Mouse (Mus musculus) heart, embryonic 14.5 days (tissue): ENCODE measurements around the gene Serpinb3a. TPM values are rescaled to one million over a fixed set of nuclear protein-coding genes. Genes with fewer than 3 reads are reported as not detected.

ENCODE experiments used
- ATAC-seq: fragments of 200-750 bp; cut with Nextera tagmentation; 2 replicates; pipeline ENCODE4 v1.8.0; 2017; ENCODE audit warnings: low read depth, moderate TSS enrichment; ENCODE audit not compliant: insufficient number of reproducible peaks, insufficient read depth, low FRiP score
- H3K27ac ChIP-seq, 2 experiments: fragments of 200-500 bp in 1 of 2; fragments of 300-500 bp in 1 of 2; sonication (generic) in 1 of 2; replicated peaks in 1 of 2; 2 replicates each; pipeline ENCODE4 v1.5.1; 2012 to 2014; ENCODE audit warnings: low read depth in 2 of 2, low read length in 2 of 2, control low read depth in 1 of 2, mild to moderate bottlenecking in 1 of 2, mixed read lengths in 1 of 2; ENCODE audit not compliant: control insufficient read depth in 1 of 2, insufficient read depth in 1 of 2
- H3K27me3 ChIP-seq: fragments of 300-500 bp; sonication (generic); 2 replicates; pipeline ENCODE4 v1.6.1; 2014; ENCODE audit warnings: mild to moderate bottlenecking, low read length, control low read depth; ENCODE audit not compliant: control insufficient read depth, insufficient read depth
- H3K36me3 ChIP-seq: fragments of 300-500 bp; sonication (generic); 2 replicates; pipeline ENCODE4 v1.6.1; 2014; ENCODE audit warnings: mild to moderate bottlenecking, control low read depth, low read length, mixed read lengths; ENCODE audit not compliant: control insufficient read depth, insufficient read depth
- H3K4me1 ChIP-seq, 2 experiments: fragments of 200-500 bp in 1 of 2; fragments of 300-500 bp in 1 of 2; sonication (generic) in 1 of 2; 2 replicates each; pipeline ENCODE4 v1.6.1; 2012 to 2014; ENCODE audit warnings: low read length in 2 of 2, control low read depth in 1 of 2, mixed read lengths in 1 of 2; ENCODE audit not compliant: control insufficient read depth in 2 of 2, insufficient read depth in 2 of 2
- H3K4me2 ChIP-seq: fragments of 300-500 bp; sonication (generic); 2 replicates; pipeline ENCODE4 v1.6.1; 2014; ENCODE audit warnings: mild to moderate bottlenecking, low read length
- H3K4me3 ChIP-seq, 2 experiments: fragments of 200-500 bp in 1 of 2; fragments of 300-500 bp in 1 of 2; sonication (generic) in 1 of 2; 2 replicates each; pipeline ENCODE4 v1.5.1; 2012 to 2014; ENCODE audit warnings: low read length in 2 of 2, mild to moderate bottlenecking in 2 of 2, control low read depth in 1 of 2, low read depth in 1 of 2, moderate library complexity in 1 of 2; ENCODE audit not compliant: control insufficient read depth in 1 of 2, insufficient read depth in 1 of 2
- H3K9ac ChIP-seq: fragments of 300-500 bp; sonication (generic); 2 replicates; pipeline ENCODE4 v1.6.1; 2014; ENCODE audit warnings: mild to moderate bottlenecking, low read length
- H3K9me3 ChIP-seq: fragments of 300-500 bp; sonication (generic); 2 replicates; pipeline ENCODE4 v1.6.1; 2016; ENCODE audit warnings: low read length, control low read depth; ENCODE audit not compliant: control insufficient read depth
- WGBS: fragments of 180-500 bp; shearing (Covaris S2); extraction: QIAGEN DNeasy Blood & Tissue Kit; methylation state at CpG from one replicate; pipeline ENCODE4 v1.1.7; 2014; 5-methylcytosine and 5-hydroxymethylcytosine counted together
- polyA plus RNA-seq: library from polyadenylated mRNA; unstranded; fragments of >200 nt; fragmentation: Nextera tagmentation; extraction: Ambion mirVana; gene quantifications from 2 replicates; pipeline ENCODE4 v1.2.1, GENCODE M21; 2014

Serpinb3a gene
- polyA plus RNA-seq, 1 experiment from 2014 or later = not detected

DNA sequence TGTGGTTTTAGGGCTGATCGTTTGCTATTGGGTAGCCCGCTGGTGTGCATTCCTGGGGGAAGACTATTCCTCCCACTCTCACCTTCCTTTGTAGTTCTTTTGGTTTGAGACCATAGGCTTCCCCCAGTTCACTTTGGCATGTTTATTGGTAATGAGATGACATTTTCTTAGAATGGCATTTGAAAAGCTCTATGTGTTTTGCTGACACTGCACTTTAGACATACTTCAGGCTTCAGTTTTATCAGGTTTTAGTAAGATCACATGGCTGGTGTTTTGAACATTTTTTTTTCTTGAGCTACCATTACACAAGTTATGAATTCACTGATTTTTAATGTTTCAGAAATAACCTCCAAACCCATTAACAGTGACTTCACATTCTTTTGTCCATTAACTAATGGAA, 50.3 kb downstream of the Serpinb3a start:
- no peak overlapping the region for H3K4me3 ChIP-seq
- 87% methylated on average over 2 of the region's 2 CpGs for WGBS
- no peak overlapping the region for H3K9ac ChIP-seq
- H3K27ac ChIP-seq = no peak overlapping the region
- no peak overlapping the region for H3K4me2 ChIP-seq
- H3K27me3 ChIP-seq = no peaks in the 10 kb centered on the region
- no peaks in the 10 kb centered on the region for H3K9me3 ChIP-seq
- H3K4me1 ChIP-seq = peaks cover 2 to 9% of the 10 kb centered on the region in 2 experiments; a peak in 3 of 4 replicates
- no peak for ATAC-seq
- no peaks in the 10 kb centered on the region for H3K36me3 ChIP-seq

DNA sequence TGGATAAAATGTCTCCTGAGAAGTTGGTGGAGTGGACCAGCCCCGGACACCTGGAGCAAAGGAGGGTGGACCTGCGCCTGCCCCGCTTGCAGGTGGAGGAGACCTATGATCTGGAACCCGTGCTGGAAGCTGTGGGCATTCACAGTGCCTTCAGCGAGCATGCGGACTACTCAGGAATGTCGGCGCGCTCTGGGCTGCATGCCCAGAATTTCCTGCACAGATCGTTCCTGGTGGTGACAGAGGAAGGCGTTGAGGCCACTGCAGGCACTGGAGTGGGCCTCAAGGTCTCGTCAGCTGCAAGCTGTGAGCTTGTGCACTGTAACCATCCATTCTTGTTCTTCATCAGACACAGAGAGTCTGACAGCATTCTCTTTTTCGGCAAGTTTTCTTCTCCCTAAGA, 51.7 kb downstream of the Serpinb3a start:
- ATAC-seq = peak; percentile 93
- H3K9ac ChIP-seq = no peak overlapping the region
- no peaks in the 10 kb centered on the region for H3K27me3 ChIP-seq
- peak overlapping the region; percentile 58 to 73; a peak in 3 of 4 replicates for H3K27ac ChIP-seq
- no peaks in the 10 kb centered on the region for H3K36me3 ChIP-seq
- WGBS = 20% methylated on average over 13 of the region's 13 CpGs
- H3K9me3 ChIP-seq = no peaks in the 10 kb centered on the region
- H3K4me3 ChIP-seq = no peak overlapping the region
- peaks cover 2 to 9% of the 10 kb centered on the region in 2 experiments; a peak in 3 of 4 replicates for H3K4me1 ChIP-seq
- peak overlapping the region; percentile 37 for H3K4me2 ChIP-seq

Other genes with a start within 250 kb of the Serpinb3a start
- gene Serpinb5, start 191.1 kb downstream of the Serpinb3a start, polyA plus RNA-seq = not detected in 2 replicates
- 0.12 and 0.23 TPM in 2 replicates for gene Serpinb12, start 117.9 kb downstream of the Serpinb3a start, polyA plus RNA-seq
- gene Serpinb13, start 71.3 kb downstream of the Serpinb3a start, polyA plus RNA-seq = not detected in 2 replicates
- not detected in 2 replicates for gene Serpinb3d, start 31.2 kb upstream of the Serpinb3a start, polyA plus RNA-seq
- not detected in 2 replicates for gene Serpinb3b, start 226.1 kb upstream of the Serpinb3a start, polyA plus RNA-seq
- not detected in 2 replicates for gene Serpinb3c, start 226.1 kb upstream of the Serpinb3a start, polyA plus RNA-seq